Mouse (Mus musculus): ENCODE results near the gene Fkbp14. TPM values are rescaled to one million over a fixed set of nuclear protein-coding genes. Genes with fewer than 3 reads are reported as not detected.

Fkbp14 gene
- total RNA-seq, 2 experiments from 2014 or later, result 2.1 to 2.9 TPM

DNA sequence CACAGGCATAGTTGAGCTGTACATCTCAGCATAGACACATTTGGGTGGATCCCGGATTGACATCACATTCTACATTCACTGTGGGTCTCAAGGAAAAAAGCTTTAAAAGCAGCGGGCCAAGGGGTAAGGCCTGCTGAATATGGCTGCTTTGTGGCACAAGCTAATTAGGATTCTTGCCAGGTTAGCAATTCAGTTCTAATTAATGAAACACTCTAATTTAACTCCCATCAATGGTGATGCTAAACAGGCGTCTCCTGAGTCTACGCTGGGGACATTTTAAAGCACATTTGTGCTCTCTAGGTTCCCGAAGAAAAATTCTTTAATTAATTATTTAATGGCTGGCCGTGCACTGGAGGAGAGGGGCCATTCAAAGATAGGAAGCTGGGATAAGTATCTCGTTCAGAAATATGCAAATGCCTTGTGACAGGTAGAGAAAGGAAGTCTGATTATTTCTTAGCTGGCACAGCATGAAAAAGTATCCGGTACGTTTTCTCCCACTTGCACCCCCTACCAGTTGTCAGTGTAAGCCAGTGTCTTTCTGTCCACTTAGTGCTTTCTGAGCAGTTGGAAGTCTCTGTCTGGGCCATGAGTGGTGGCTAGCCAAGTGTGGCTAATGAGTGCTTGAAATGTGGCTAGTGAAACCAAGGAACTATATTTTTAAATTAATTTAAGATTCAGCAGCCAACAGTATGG is 44.2 kb downstream of the Fkbp14 start:
- ATAC-seq (replicated peaks; ENCODE audit: low FRiP score, low TSS enrichment, poor library complexity, severe bottlenecking), result no peak

- ATAC-seq (replicated peaks; ENCODE audit: low FRiP score, low TSS enrichment, poor library complexity, severe bottlenecking), result no peak
Measured at GRCm38 (mm10) chr6:54550801-54551323, 46.2 kb downstream of the Fkbp14 start.

- no peak for ATAC-seq (replicated peaks; ENCODE audit: low FRiP score, low TSS enrichment, poor library complexity, severe bottlenecking)
Measured at GRCm38 (mm10) chr6:54549311-54549710, 47.8 kb downstream of the Fkbp14 start.

DNA sequence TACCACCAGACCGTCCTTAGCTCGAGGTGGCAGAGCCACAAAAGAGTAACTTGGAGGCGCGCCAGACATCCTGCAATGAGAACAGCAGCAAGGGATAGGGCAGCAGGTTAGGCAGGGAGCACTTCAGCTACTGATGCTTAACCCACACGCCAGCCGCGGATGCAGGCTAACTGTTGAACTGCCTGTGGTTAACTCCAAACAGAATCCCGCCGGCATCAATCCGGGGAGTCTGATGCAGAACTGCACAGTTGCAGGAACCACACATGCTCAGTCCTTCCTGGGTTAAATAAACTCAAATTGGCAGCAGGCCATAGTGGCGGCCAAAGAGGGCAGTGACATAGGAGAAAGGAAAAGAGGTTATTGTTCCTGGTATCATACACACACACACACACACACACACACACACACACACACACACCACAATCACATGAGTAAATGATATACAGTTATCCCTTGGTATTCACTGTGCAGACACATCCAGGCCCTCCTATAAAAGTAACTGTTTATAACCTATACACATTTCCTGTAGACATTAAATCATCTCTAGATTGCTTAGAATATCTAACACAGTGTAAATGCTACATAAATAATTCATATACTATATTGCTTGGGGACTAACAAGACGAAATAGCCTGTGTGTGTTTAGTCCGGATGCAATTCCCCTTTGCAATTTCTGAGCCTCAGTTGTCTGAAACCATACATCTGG is 48.6 kb downstream of the Fkbp14 start:
- ATAC-seq (replicated peaks; ENCODE audit: low FRiP score, low TSS enrichment, poor library complexity, severe bottlenecking), result no peak

- no peak for ATAC-seq (replicated peaks; ENCODE audit: low FRiP score, low TSS enrichment, poor library complexity, severe bottlenecking)
Measured at GRCm38 (mm10) chr6:54543646-54544045, 53.5 kb downstream of the Fkbp14 start.

GRCm38 (mm10) chr6:54542836-54543235 is 54.3 kb downstream of the Fkbp14 start:
- ATAC-seq (replicated peaks; ENCODE audit: low FRiP score, low TSS enrichment, poor library complexity, severe bottlenecking), result no peak

GRCm38 (mm10) chr6:54540252-54540887 is 56.7 kb downstream of the Fkbp14 start:
- ATAC-seq (replicated peaks; ENCODE audit: low FRiP score, low TSS enrichment, poor library complexity, severe bottlenecking), result no peak

DNA sequence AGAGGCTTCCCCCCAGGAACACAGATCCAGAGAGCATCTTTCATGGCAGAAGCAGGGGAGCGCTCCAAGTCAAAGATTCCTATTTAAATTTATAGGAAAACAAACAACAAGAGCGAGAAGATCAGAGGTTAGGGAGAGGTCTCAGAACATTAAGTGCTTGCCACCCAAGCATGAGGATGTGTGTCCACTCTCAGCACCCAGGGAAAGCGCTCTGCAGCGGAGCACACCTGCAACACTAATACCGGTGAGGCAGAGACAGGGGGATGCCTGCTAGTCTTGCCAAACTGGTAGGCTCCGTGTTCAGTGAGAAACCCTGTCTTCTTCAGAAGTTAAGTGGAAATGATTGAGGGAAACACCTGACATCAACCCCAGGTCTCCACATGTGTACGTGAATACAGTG is 57.7 kb downstream of the Fkbp14 start:
- no peak for ATAC-seq (replicated peaks; ENCODE audit: low FRiP score, low TSS enrichment, poor library complexity, severe bottlenecking)

GRCm38 (mm10) chr6:54538773-54539173 is 58.3 kb downstream of the Fkbp14 start:
- ATAC-seq (replicated peaks; ENCODE audit: low FRiP score, low TSS enrichment, poor library complexity, severe bottlenecking), result no peak

DNA sequence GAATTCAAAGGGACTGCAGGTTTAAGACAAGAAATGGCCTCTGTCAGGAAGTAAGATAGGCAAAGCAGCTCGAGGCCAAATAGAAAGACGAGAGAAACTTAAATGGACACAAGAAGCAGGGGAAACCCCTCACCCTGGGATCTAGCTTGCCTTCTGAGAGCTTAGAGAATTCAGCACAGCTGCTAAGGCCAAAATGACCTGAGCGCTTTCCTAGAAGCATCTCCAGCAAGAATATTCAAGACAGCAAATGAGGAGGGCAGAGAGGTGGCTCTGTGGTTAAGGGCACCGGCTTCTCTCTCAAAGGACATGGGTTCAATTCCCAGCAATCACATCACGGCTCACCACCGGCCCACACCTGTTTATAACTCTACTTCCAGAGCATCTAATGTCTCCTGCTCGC is 60.1 kb downstream of the Fkbp14 start:
- ATAC-seq (replicated peaks; ENCODE audit: low FRiP score, low TSS enrichment, poor library complexity, severe bottlenecking), result no peak

- ATAC-seq (replicated peaks; ENCODE audit: low FRiP score, low TSS enrichment, poor library complexity, severe bottlenecking), result no peak
Measured at GRCm38 (mm10) chr6:54535485-54535884, 61.6 kb downstream of the Fkbp14 start.

DNA sequence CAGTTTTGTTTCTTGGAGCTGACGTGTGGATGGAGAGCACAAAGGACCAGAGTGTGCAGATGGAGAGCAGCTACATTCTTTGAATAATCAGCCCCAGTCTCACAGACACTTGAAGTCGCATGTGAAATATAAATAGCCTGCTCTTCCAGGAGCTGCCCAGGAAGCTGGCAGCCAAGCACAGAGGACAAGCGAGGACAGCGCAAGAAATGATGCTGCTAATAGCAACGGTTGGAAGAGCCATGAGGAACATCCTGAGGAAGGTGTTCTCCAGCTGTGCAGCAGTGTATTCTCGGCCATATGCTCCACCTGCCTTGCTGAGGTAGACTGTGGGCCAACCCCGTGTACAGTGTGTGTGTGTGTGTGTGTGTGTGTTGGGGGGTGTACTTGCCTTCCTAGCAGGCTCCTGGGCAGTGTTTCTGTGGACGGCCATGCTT is 66.0 kb downstream of the Fkbp14 start:
- no peak for ATAC-seq (replicated peaks; ENCODE audit: low FRiP score, low TSS enrichment, poor library complexity, severe bottlenecking)

GRCm38 (mm10) chr6:54530182-54530581 is 66.9 kb downstream of the Fkbp14 start:
- ATAC-seq (replicated peaks; ENCODE audit: low FRiP score, low TSS enrichment, poor library complexity, severe bottlenecking), result no peak

- peak; percentile 93 for ATAC-seq (replicated peaks; ENCODE audit: low FRiP score, low TSS enrichment, poor library complexity, severe bottlenecking)
Measured at GRCm38 (mm10) chr6:54528666-54529065, 68.4 kb downstream of the Fkbp14 start.

Other genes starting within 250 kb of the Fkbp14 start
- gene Wipf3, start 167.7 kb downstream of the Fkbp14 start, total RNA-seq (2014; fragmentation: Nextera tagmentation), result not detected in 2 replicates
- gene Wipf3, start 167.7 kb downstream of the Fkbp14 start, total RNA-seq (2017), result not detected in 2 replicates
- not detected in 2 replicates for gene Scrn1, start 30.8 kb downstream of the Fkbp14 start, total RNA-seq (2014; fragmentation: Nextera tagmentation)
- gene Scrn1, start 30.8 kb downstream of the Fkbp14 start, total RNA-seq (2017), result not detected in 2 replicates
- gene Plekha8, start 2.2 kb downstream of the Fkbp14 start, total RNA-seq (2014; fragmentation: Nextera tagmentation), result 3.1 and 4.2 TPM in 2 replicates
- gene Plekha8, start 2.2 kb downstream of the Fkbp14 start, total RNA-seq (2017), result 3.2 and 5.3 TPM in 2 replicates
- 2.0 and 2.1 TPM in 2 replicates for gene Mturn, start 84.3 kb upstream of the Fkbp14 start, total RNA-seq (2014; fragmentation: Nextera tagmentation)
- 0.57 and 1.9 TPM in 2 replicates for gene Mturn, start 84.3 kb upstream of the Fkbp14 start, total RNA-seq (2017)
- gene Znrf2, start 219.6 kb upstream of the Fkbp14 start, total RNA-seq (2014; fragmentation: Nextera tagmentation), result 16.1 and 25.6 TPM in 2 replicates
- gene Znrf2, start 219.6 kb upstream of the Fkbp14 start, total RNA-seq (2017), result 27.2 and 46.6 TPM in 2 replicates

Data from megakaryocyte-erythroid progenitor cell, adult 5-6 weeks (primary cell).